Mouse (Mus musculus) lung, embryonic 16.5 days (tissue): ENCODE data around the gene Olfml2a. TPM values are rescaled to one million over a fixed set of nuclear protein-coding genes. Genes with fewer than 3 reads are reported as not detected.

Experiments used
- ATAC-seq: fragments of 200-750 bp; cut with Nextera tagmentation; 2 replicates; pipeline ENCODE4 v1.8.0; 2017; ENCODE audit warnings: low read depth, mild to moderate bottlenecking, moderate library complexity
- H3K27ac ChIP-seq: fragments of 300-500 bp; sonication (generic); 2 replicates; pipeline ENCODE4 v1.5.1; 2014; ENCODE audit warnings: mild to moderate bottlenecking, control low read depth, low read length
- H3K27me3 ChIP-seq: fragments of 300-500 bp; sonication (generic); 2 replicates; pipeline ENCODE4 v1.6.1; 2014; ENCODE audit warnings: low read depth, low read length, mixed read lengths; ENCODE audit not compliant: control insufficient read depth, insufficient read depth
- H3K36me3 ChIP-seq: fragments of 300-500 bp; sonication (generic); 2 replicates; pipeline ENCODE4 v1.6.1; 2014; ENCODE audit warnings: low read length; ENCODE audit not compliant: control insufficient read depth, insufficient read depth
- H3K4me1 ChIP-seq: fragments of 300-500 bp; sonication (generic); replicated peaks from 2 replicates; pipeline ENCODE4 v1.6.1; 2014; ENCODE audit warnings: low read length, mixed read lengths; ENCODE audit not compliant: control insufficient read depth, insufficient read depth
- H3K4me2 ChIP-seq: fragments of 300-500 bp; sonication (generic); 2 replicates; pipeline ENCODE4 v1.6.1; 2014; ENCODE audit warnings: low read depth, low read length, control low read depth
- H3K4me3 ChIP-seq: fragments of 300-500 bp; sonication (generic); 2 replicates; pipeline ENCODE4 v1.5.1; 2014; ENCODE audit warnings: mild to moderate bottlenecking, low read length, control low read depth
- H3K9ac ChIP-seq: fragments of 300-500 bp; sonication (generic); 2 replicates; pipeline ENCODE4 v1.6.1; 2014; ENCODE audit warnings: low read length, control low read depth
- H3K9me3 ChIP-seq: fragments of 300-500 bp; sonication (generic); 2 replicates; pipeline ENCODE4 v1.6.1; 2016; ENCODE audit warnings: low read length; ENCODE audit not compliant: control insufficient read depth
- WGBS: fragments of 180-500 bp; shearing (Covaris S2); extraction: QIAGEN DNeasy Blood & Tissue Kit; methylation state at CpG from one replicate; pipeline ENCODE4 v1.1.7; 2014; 5-methylcytosine and 5-hydroxymethylcytosine counted together
- polyA plus RNA-seq: library from polyadenylated mRNA; unstranded; fragments of >200 nt; fragmentation: Nextera tagmentation; extraction: Ambion mirVana; gene quantifications from 2 replicates; pipeline ENCODE4 v1.2.1, GENCODE M21; 2015

The Olfml2a gene
- polyA plus RNA-seq, 1 experiment from 2014 or later = 7.5 TPM

GRCm38 (mm10) chr2:38934936-38935335 lies 3.2 kb downstream of the Olfml2a start:
- Histone ChIP-seq H3K4me1 (peaks cover 5% of the 10 kb centered on the region; the same call in 1 of the 2 replicates), H3K36me3 (no peaks in the 10 kb centered on the region), H3K9me3 (no peaks in the 10 kb centered on the region), H3K27ac (peak overlapping the region; percentile 16; the same call in 1 of the 2 replicates), H3K4me2 (no peak overlapping the region), H3K4me3 (no peak overlapping the region), H3K9ac (no peak overlapping the region), H3K27me3 (no peaks in the 10 kb centered on the region)
- 64% methylated on average over 5 of the region's 5 CpGs for WGBS
- no peak for ATAC-seq

- Histone ChIP-seq H3K4me2 (no peak overlapping the region), H3K4me3 (no peak overlapping the region), H3K9me3 (no peaks in the 10 kb centered on the region), H3K27ac (no peak overlapping the region), H3K9ac (no peak overlapping the region), H3K36me3 (no peaks in the 10 kb centered on the region), H3K27me3 (no peaks in the 10 kb centered on the region), H3K4me1 (no peaks in the 10 kb centered on the region)
- WGBS = 56% methylated on average over 9 of the region's 9 CpGs
- ATAC-seq = no peak
Measured at GRCm38 (mm10) chr2:38936721-38937378, 5.1 kb downstream of the Olfml2a start.

GRCm38 (mm10) chr2:38937396-38937795 lies 5.6 kb downstream of the Olfml2a start:
- Histone ChIP-seq H3K27me3 (no peaks in the 10 kb centered on the region), H3K4me3 (no peak overlapping the region), H3K9me3 (no peaks in the 10 kb centered on the region), H3K36me3 (no peaks in the 10 kb centered on the region), H3K27ac (no peak overlapping the region), H3K4me2 (no peak overlapping the region), H3K4me1 (no peaks in the 10 kb centered on the region), H3K9ac (no peak overlapping the region)
- no peak for ATAC-seq
- WGBS = 76% methylated on average over 3 of the region's 3 CpGs

- Histone ChIP-seq H3K27ac (no peak overlapping the region), H3K9ac (no peak overlapping the region), H3K4me2 (no peak overlapping the region), H3K9me3 (no peaks in the 10 kb centered on the region), H3K4me3 (no peak overlapping the region), H3K27me3 (no peaks in the 10 kb centered on the region), H3K36me3 (no peaks in the 10 kb centered on the region), H3K4me1 (no peaks in the 10 kb centered on the region)
- ATAC-seq = no peak
- 87% methylated on average over 1 of the region's 1 CpGs for WGBS
Measured at GRCm38 (mm10) chr2:38938007-38938406, 6.2 kb downstream of the Olfml2a start.

GRCm38 (mm10) chr2:38939047-38939446 lies 7.3 kb downstream of the Olfml2a start:
- H3K9me3 ChIP-seq = no peaks in the 10 kb centered on the region
- H3K9ac ChIP-seq = no peak overlapping the region
- H3K4me2 ChIP-seq = no peak overlapping the region
- H3K27ac ChIP-seq = no peak overlapping the region
- H3K27me3 ChIP-seq = no peaks in the 10 kb centered on the region
- H3K36me3 ChIP-seq = no peaks in the 10 kb centered on the region
- no peaks in the 10 kb centered on the region for H3K4me1 ChIP-seq
- WGBS = 64% methylated on average over 2 of the region's 2 CpGs
- ATAC-seq = no peak
- H3K4me3 ChIP-seq = no peak overlapping the region

GRCm38 (mm10) chr2:38941426-38941825 lies 9.6 kb downstream of the Olfml2a start:
- no peak overlapping the region for H3K4me3 ChIP-seq
- H3K4me1 ChIP-seq = no peaks in the 10 kb centered on the region
- no peak overlapping the region for H3K4me2 ChIP-seq
- H3K9ac ChIP-seq = no peak overlapping the region
- ATAC-seq = no peak
- no peak overlapping the region for H3K27ac ChIP-seq
- no peaks in the 10 kb centered on the region for H3K27me3 ChIP-seq
- H3K36me3 ChIP-seq = no peaks in the 10 kb centered on the region
- 70% methylated on average over 14 of the region's 14 CpGs for WGBS
- H3K9me3 ChIP-seq = no peaks in the 10 kb centered on the region

- no peaks in the 10 kb centered on the region for H3K4me1 ChIP-seq
- 62% methylated on average over 2 of the region's 2 CpGs for WGBS
- H3K4me2 ChIP-seq = no peak overlapping the region
- no peak overlapping the region for H3K27ac ChIP-seq
- H3K27me3 ChIP-seq = no peaks in the 10 kb centered on the region
- no peak overlapping the region for H3K9ac ChIP-seq
- no peaks in the 10 kb centered on the region for H3K9me3 ChIP-seq
- no peak for ATAC-seq
- H3K36me3 ChIP-seq = no peaks in the 10 kb centered on the region
- no peak overlapping the region for H3K4me3 ChIP-seq
Measured at GRCm38 (mm10) chr2:38941898-38942297, 10.1 kb downstream of the Olfml2a start.

GRCm38 (mm10) chr2:38943161-38943560 lies 11.4 kb downstream of the Olfml2a start:
- H3K36me3 ChIP-seq = no peaks in the 10 kb centered on the region
- WGBS = 78% methylated on average over 5 of the region's 5 CpGs
- no peak overlapping the region for H3K4me2 ChIP-seq
- no peak overlapping the region for H3K9ac ChIP-seq
- H3K4me3 ChIP-seq = no peak overlapping the region
- no peaks in the 10 kb centered on the region for H3K9me3 ChIP-seq
- 0 out of 2 replicates have a peak, but pooled peaks cover 2% of the 10 kb centered on the region for H3K4me1 ChIP-seq
- H3K27me3 ChIP-seq = no peaks in the 10 kb centered on the region
- no peak overlapping the region for H3K27ac ChIP-seq
- ATAC-seq = no peak

GRCm38 (mm10) chr2:38943977-38944376 lies 12.2 kb downstream of the Olfml2a start:
- H3K9me3 ChIP-seq = no peaks in the 10 kb centered on the region
- WGBS = 51% methylated on average over 2 of the region's 2 CpGs
- H3K9ac ChIP-seq = no peak overlapping the region
- H3K4me1 ChIP-seq = 0 out of 2 replicates have a peak, but pooled peaks cover 2% of the 10 kb centered on the region
- no peaks in the 10 kb centered on the region for H3K36me3 ChIP-seq
- no peak overlapping the region for H3K4me3 ChIP-seq
- H3K27me3 ChIP-seq = no peaks in the 10 kb centered on the region
- H3K27ac ChIP-seq = no peak overlapping the region
- H3K4me2 ChIP-seq = no peak overlapping the region
- ATAC-seq = no peak
